Mouse (Mus musculus) embryonic facial prominence, embryonic 13.5 days (tissue): ENCODE results near the gene Dusp1. TPM values are rescaled to one million over a fixed set of nuclear protein-coding genes. Genes with fewer than 3 reads are reported as not detected.

ENCODE experiments used
- ATAC-seq: fragments of 200-750 bp; cut with Nextera tagmentation; 2 replicates; pipeline ENCODE4 v1.8.0; 2017; ENCODE audit warnings: low read depth; ENCODE audit not compliant: insufficient number of reproducible peaks, insufficient read depth, low FRiP score, low TSS enrichment
- H3K27ac ChIP-seq: fragments of 300-500 bp; sonication (generic); 2 replicates; pipeline ENCODE4 v1.5.1; 2015; ENCODE audit warnings: moderate library complexity, mild to moderate bottlenecking, inconsistent platforms
- H3K27me3 ChIP-seq: fragments of 300-500 bp; sonication (generic); 2 replicates; pipeline ENCODE4 v1.6.1; 2015; ENCODE audit warnings: mild to moderate bottlenecking, inconsistent platforms
- H3K36me3 ChIP-seq: fragments of 300-500 bp; sonication (generic); 2 replicates; pipeline ENCODE4 v1.6.1; 2015; ENCODE audit warnings: mild to moderate bottlenecking, inconsistent platforms
- H3K4me1 ChIP-seq: fragments of 300-500 bp; sonication (generic); 2 replicates; pipeline ENCODE4 v1.6.1; 2015; ENCODE audit warnings: inconsistent platforms
- H3K4me2 ChIP-seq: fragments of 300-500 bp; sonication (generic); 2 replicates; pipeline ENCODE4 v1.6.1; 2015; ENCODE audit warnings: moderate library complexity, mild to moderate bottlenecking, inconsistent platforms
- H3K4me3 ChIP-seq: fragments of 300-500 bp; sonication (generic); 2 replicates; pipeline ENCODE4 v1.5.1; 2015; ENCODE audit warnings: mild to moderate bottlenecking, inconsistent platforms
- H3K9ac ChIP-seq: fragments of 300-500 bp; sonication (generic); 2 replicates; pipeline ENCODE4 v1.6.1; 2015; ENCODE audit warnings: mild to moderate bottlenecking, inconsistent platforms
- H3K9me3 ChIP-seq: fragments of 300-500 bp; sonication (generic); 2 replicates; pipeline ENCODE4 v1.6.1; 2016; ENCODE audit warnings: inconsistent platforms
- WGBS: fragments of 180-500 bp; shearing (Covaris S2); methylation state at CpG from one replicate; pipeline ENCODE4 v1.1.7; 2015; ENCODE audit warnings: mixed read lengths; 5-methylcytosine and 5-hydroxymethylcytosine counted together
- polyA plus RNA-seq: library from polyadenylated mRNA; unstranded; fragments of >200 nt; fragmentation: Nextera tagmentation; extraction: Ambion mirVana; gene quantifications from 2 replicates; pipeline ENCODE4 v1.2.1, GENCODE M21; 2015

Dusp1 gene
- polyA plus RNA-seq, 1 experiment from 2014 or later = 13.2 TPM

- Histone ChIP-seq H3K36me3 (peaks cover 13% of the 10 kb centered on the region), H3K4me3 (peak overlapping the region; percentile 69), H3K4me2 (peak overlapping the region; percentile 80), H3K27ac (peak overlapping the region; percentile 95), H3K9ac (peak overlapping the region; percentile 92), H3K27me3 (no peaks in the 10 kb centered on the region), H3K9me3 (no peaks in the 10 kb centered on the region), H3K4me1 (peaks cover 60% of the 10 kb centered on the region)
- 19% methylated on average over 24 of the region's 24 CpGs for WGBS
- ATAC-seq = no peak
These were observed 54.7 kb downstream of the Dusp1 start for GRCm38 (mm10) chr17:26506997-26507871.

- H3K9ac ChIP-seq = peak overlapping the region; percentile 92
- no peaks in the 10 kb centered on the region for H3K9me3 ChIP-seq
- peak overlapping the region; percentile 80 for H3K4me2 ChIP-seq
- peaks cover 13% of the 10 kb centered on the region for H3K36me3 ChIP-seq
- peak overlapping the region; percentile 69 for H3K4me3 ChIP-seq
- H3K27me3 ChIP-seq = no peaks in the 10 kb centered on the region
- H3K27ac ChIP-seq = no peak overlapping the region; the same call in 1 of the 2 replicates
- no peak for ATAC-seq
- 82% methylated on average over 14 of the region's 14 CpGs for WGBS
- H3K4me1 ChIP-seq = peaks cover 61% of the 10 kb centered on the region
These were observed 55.8 kb downstream of the Dusp1 start for GRCm38 (mm10) chr17:26506031-26506641.

GRCm38 (mm10) chr17:26505181-26505581 is 56.7 kb downstream of the Dusp1 start:
- H3K4me1 ChIP-seq = peaks cover 57% of the 10 kb centered on the region
- H3K4me2 ChIP-seq = peak overlapping the region; percentile 1; the same call in 1 of the 2 replicates

GRCm38 (mm10) chr17:26503981-26504671 is 57.8 kb downstream of the Dusp1 start:
- H3K4me1 ChIP-seq = peaks cover 49% of the 10 kb centered on the region
- H3K27ac ChIP-seq = peak overlapping the region; percentile 92
- peak overlapping the region; percentile 59 for H3K9ac ChIP-seq
- H3K4me3 ChIP-seq = peak overlapping the region; percentile 36; the same call in 1 of the 2 replicates
- H3K27me3 ChIP-seq = no peaks in the 10 kb centered on the region
- WGBS = 36% methylated on average over 11 of the region's 11 CpGs
- peaks cover 13% of the 10 kb centered on the region for H3K36me3 ChIP-seq
- ATAC-seq = no peak
- H3K4me2 ChIP-seq = peak overlapping the region; percentile 59
- no peaks in the 10 kb centered on the region for H3K9me3 ChIP-seq

More at GRCm38 (mm10) chr17:26505181-26505581, 56.7 kb downstream of the Dusp1 start:
- H3K4me3 ChIP-seq = no peak overlapping the region
- WGBS = 79% methylated on average over 3 of the region's 3 CpGs
- H3K9me3 ChIP-seq = no peaks in the 10 kb centered on the region
- H3K36me3 ChIP-seq = peaks cover 13% of the 10 kb centered on the region
- no peak for ATAC-seq
- no peak overlapping the region for H3K9ac ChIP-seq
- H3K27ac ChIP-seq = no peak overlapping the region
- H3K27me3 ChIP-seq = no peaks in the 10 kb centered on the region

- peak; percentile 76 for ATAC-seq
- H3K27me3 ChIP-seq = no peaks in the 10 kb centered on the region
- H3K4me3 ChIP-seq = peak overlapping the region; percentile 36
- H3K9me3 ChIP-seq = no peaks in the 10 kb centered on the region
- H3K36me3 ChIP-seq = peaks cover 13% of the 10 kb centered on the region
- WGBS = 2% methylated on average over 20 of the region's 20 CpGs
- H3K27ac ChIP-seq = peak overlapping the region; percentile 92
- H3K4me2 ChIP-seq = peak overlapping the region; percentile 59
- H3K9ac ChIP-seq = peak overlapping the region; percentile 59
- H3K4me1 ChIP-seq = peaks cover 49% of the 10 kb centered on the region
These were observed 58.9 kb downstream of the Dusp1 start for GRCm38 (mm10) chr17:26502808-26503671.

- H3K4me2 ChIP-seq = no peak overlapping the region
These were observed 60.1 kb downstream of the Dusp1 start for GRCm38 (mm10) chr17:26501826-26502225.

GRCm38 (mm10) chr17:26498626-26499025 is 63.3 kb downstream of the Dusp1 start:
- Histone ChIP-seq H3K9ac (no peak overlapping the region), H3K27ac (no peak overlapping the region), H3K36me3 (no peaks in the 10 kb centered on the region), H3K4me3 (no peak overlapping the region), H3K4me1 (peaks cover 14% of the 10 kb centered on the region), H3K4me2 (no peak overlapping the region), H3K27me3 (no peaks in the 10 kb centered on the region), H3K9me3 (no peaks in the 10 kb centered on the region)
- WGBS = 40% methylated on average over 1 of the region's 1 CpGs
- no peak for ATAC-seq

More at GRCm38 (mm10) chr17:26501826-26502225, 60.1 kb downstream of the Dusp1 start:
- no peak for ATAC-seq
- Histone ChIP-seq H3K27ac (peak overlapping the region; percentile 92; the same call in 1 of the 2 replicates), H3K9me3 (no peaks in the 10 kb centered on the region), H3K27me3 (no peaks in the 10 kb centered on the region), H3K9ac (no peak overlapping the region), H3K36me3 (peaks cover 13% of the 10 kb centered on the region), H3K4me1 (peaks cover 41% of the 10 kb centered on the region), H3K4me3 (no peak overlapping the region)
- 80% methylated on average over 5 of the region's 5 CpGs for WGBS

- Histone ChIP-seq H3K36me3 (no peaks in the 10 kb centered on the region), H3K4me1 (peaks cover 4% of the 10 kb centered on the region), H3K27ac (no peak overlapping the region; the same call in 1 of the 2 replicates), H3K4me3 (no peak overlapping the region), H3K9me3 (peaks cover 8% of the 10 kb centered on the region; the same call in 1 of the 2 replicates), H3K4me2 (no peak overlapping the region), H3K27me3 (no peaks in the 10 kb centered on the region), H3K9ac (no peak overlapping the region)
- 75% methylated on average over 5 of the region's 5 CpGs for WGBS
- ATAC-seq = no peak
These were observed 64.5 kb downstream of the Dusp1 start for GRCm38 (mm10) chr17:26497416-26497923.

GRCm38 (mm10) chr17:26494642-26495468 is 67.1 kb downstream of the Dusp1 start:
- no peak for ATAC-seq
- Histone ChIP-seq H3K27ac (no peak overlapping the region), H3K9ac (no peak overlapping the region), H3K9me3 (peaks cover 8% of the 10 kb centered on the region; the same call in 1 of the 2 replicates), H3K4me3 (no peak overlapping the region), H3K27me3 (no peaks in the 10 kb centered on the region), H3K36me3 (no peaks in the 10 kb centered on the region), H3K4me2 (no peak overlapping the region), H3K4me1 (no peaks in the 10 kb centered on the region)
- WGBS = 83% methylated on average over 4 of the region's 4 CpGs

- 0 out of 2 replicates have a peak, but pooled peaks cover 3% of the 10 kb centered on the region for H3K4me1 ChIP-seq
- ATAC-seq = no peak
- no peaks in the 10 kb centered on the region for H3K36me3 ChIP-seq
- 78% methylated on average over 3 of the region's 3 CpGs for WGBS
- no peak overlapping the region for H3K4me2 ChIP-seq
- no peak overlapping the region for H3K4me3 ChIP-seq
- H3K9ac ChIP-seq = no peak overlapping the region
- H3K27me3 ChIP-seq = no peaks in the 10 kb centered on the region
- H3K9me3 ChIP-seq = peaks cover 8% of the 10 kb centered on the region; the same call in 1 of the 2 replicates
- H3K27ac ChIP-seq = no peak overlapping the region
These were observed 69.7 kb downstream of the Dusp1 start for GRCm38 (mm10) chr17:26492246-26492645.
